8 mouse cellular contexts compared by ENCODE assay signal in the genomic region with DNA sequence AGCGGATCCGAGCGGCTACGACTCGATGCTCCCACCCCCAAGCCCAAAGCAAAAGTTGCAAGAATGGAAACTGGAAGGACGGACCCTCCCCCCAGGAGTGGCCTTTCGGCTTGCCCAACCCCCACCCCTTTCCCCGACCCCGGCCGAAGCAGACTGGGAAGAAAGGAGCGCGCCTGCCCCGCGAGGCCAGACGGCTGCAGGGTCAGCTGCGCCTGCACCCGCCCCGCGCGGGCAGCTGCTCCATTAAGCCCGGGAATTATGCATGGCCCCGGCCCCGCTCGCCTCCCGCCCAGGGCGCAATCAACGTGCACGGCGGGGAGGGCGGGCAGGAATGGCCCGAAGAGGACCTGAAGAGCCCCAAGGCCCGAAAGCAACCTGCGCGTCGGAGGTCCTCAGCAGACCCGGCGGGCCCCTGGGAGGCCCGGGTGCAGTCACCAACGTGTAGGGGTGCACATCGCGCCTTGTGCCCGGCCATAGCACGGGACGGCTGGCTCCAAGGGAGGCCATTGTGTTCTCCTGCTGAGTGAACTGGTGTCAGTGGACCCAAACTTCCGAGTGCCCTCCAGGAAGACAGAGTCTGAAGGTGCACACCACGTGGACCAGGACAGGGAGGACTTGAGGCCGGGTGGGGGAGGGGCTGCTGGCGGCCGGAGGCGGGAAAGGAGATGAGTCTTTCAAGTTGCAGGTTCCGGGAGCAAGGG. TPM values are rescaled to one million over a fixed set of nuclear protein-coding genes. Genes with fewer than 3 reads are reported as not detected.
DNase-seq lines count a peak whose midpoint lies in the region; ATAC-seq and TF ChIP-seq lines count a peak whose summit lies in the region.

No protein-coding gene starts in this region.

- peak overlapping the region; percentile 46 for H3K9ac ChIP-seq in heart, adult 2 months (ENCODE audit: low read depth, low read length)
- peak overlapping the region; percentile 72 for H3K9ac ChIP-seq in hindbrain, embryonic 13.5 days
- H3K9ac ChIP-seq in limb, embryonic 15.5 days, result peak overlapping the region; percentile 5

- H3K27me3 ChIP-seq in heart, adult 2 months (ENCODE audit: control insufficient read depth, insufficient read depth, low read length), result no peaks in the 10 kb centered on the region; the same call in 1 of the 2 replicates
- 0 out of 2 replicates have a peak, but pooled peaks cover 17% of the 10 kb centered on the region for H3K27me3 ChIP-seq in hindbrain, embryonic 13.5 days
- no peaks in the 10 kb centered on the region for H3K27me3 ChIP-seq in limb, embryonic 15.5 days
- H3K27me3 ChIP-seq in small intestine, adult 2 months (ENCODE audit: control insufficient read depth, insufficient read depth, low read length), result no peaks in the 10 kb centered on the region

- no peaks in the 10 kb centered on the region for H3K9me3 ChIP-seq in hindbrain, embryonic 13.5 days
- H3K9me3 ChIP-seq in limb, embryonic 15.5 days, result no peaks in the 10 kb centered on the region

- no peaks in the 10 kb centered on the region for H3K36me3 ChIP-seq in heart, adult 2 months (ENCODE audit: control insufficient read depth, insufficient read depth, low read length)
- H3K36me3 ChIP-seq in hindbrain, embryonic 13.5 days, result no peaks in the 10 kb centered on the region
- H3K36me3 ChIP-seq in limb, embryonic 15.5 days, result no peaks in the 10 kb centered on the region
- H3K36me3 ChIP-seq in small intestine, adult 2 months (ENCODE audit: control insufficient read depth, insufficient read depth, low read length), result peaks cover 4% of the 10 kb centered on the region

- intact Hi-C loops in heart, adult 2 months (cut with DNase I), result no loop called here
- intact Hi-C loops in gastrocnemius, postnatal 36 days (cut with DNase I), result no loop called here

- ATAC-seq in hindbrain, embryonic 13.5 days (ENCODE audit: low FRiP score), result peak; percentile 51; the same call in 1 of the 2 replicates
- 0 out of 2 replicates have a peak, but pooled peaks have one; percentile 3 for ATAC-seq in limb, embryonic 15.5 days (ENCODE audit: insufficient number of reproducible peaks, low FRiP score, low TSS enrichment, low read depth)

- TF ChIP-seq EP300 in heart, adult 2 months (IDR thresholded peaks at IDR 0.05; ENCODE audit: insufficient read depth, low read depth, low read length), result no peak

- H3K79me2 ChIP-seq in heart, adult 2 months (replicated peaks; ENCODE audit: control insufficient read depth, insufficient read depth, low read length), result no peaks in the 10 kb centered on the region

- no peak for TF ChIP-seq CTCF in heart, adult 2 months (IDR thresholded peaks at IDR 0.05)
- TF ChIP-seq CTCF in cortical plate, adult 2 months (IDR thresholded peaks at IDR 0.05; ENCODE audit: extremely low read depth, insufficient read depth, low read length), result no peak
- TF ChIP-seq CTCF in small intestine, adult 2 months (IDR thresholded peaks at IDR 0.05; ENCODE audit: extremely low read depth, insufficient read length, insufficient replicate concordance, low read depth, low read length), result no peak

- H3K4me1 ChIP-seq in heart, adult 2 months (ENCODE audit: control insufficient read depth, insufficient read depth, low read length), result no peaks in the 10 kb centered on the region
- H3K4me1 ChIP-seq in cortical plate, adult 2 months (ENCODE audit: control insufficient read depth, insufficient read depth, low read length), result peaks cover 4% of the 10 kb centered on the region
- peaks cover 81% of the 10 kb centered on the region for H3K4me1 ChIP-seq in hindbrain, embryonic 13.5 days (replicated peaks)
- peaks cover 58% of the 10 kb centered on the region for H3K4me1 ChIP-seq in limb, embryonic 15.5 days
- H3K4me1 ChIP-seq in small intestine, adult 2 months (ENCODE audit: control insufficient read depth, insufficient read depth, insufficient read length, low read length), result peaks cover 11% of the 10 kb centered on the region

- DNase-seq in heart, adult 2 months, result no peak
- no peak for DNase-seq in heart, adult 11 months
- DNase-seq in gastrocnemius, postnatal 36 days, result no peak
- no peak for DNase-seq in right cerebral cortex, postnatal 14 days

- H3K27ac ChIP-seq in heart, adult 2 months, result no peak overlapping the region
- H3K27ac ChIP-seq in cortical plate, adult 2 months (ENCODE audit: insufficient read depth, low read length), result 0 out of 2 replicates have a peak overlapping the region, but pooled peaks have one; percentile 15
- H3K27ac ChIP-seq in hindbrain, embryonic 13.5 days, result peak overlapping the region; percentile 52
- peak overlapping the region; percentile 71 for H3K27ac ChIP-seq in limb, embryonic 15.5 days
- H3K27ac ChIP-seq in small intestine, adult 2 months (ENCODE audit: insufficient read depth, low read depth, low read length), result no peak overlapping the region

- H3K4me3 ChIP-seq in heart, adult 2 months, result peak overlapping the region; percentile 43
- peak overlapping the region; percentile 12; the same call in 1 of the 2 replicates for H3K4me3 ChIP-seq in cortical plate, adult 2 months (ENCODE audit: insufficient read depth, low read length)
- peak overlapping the region; percentile 40 for H3K4me3 ChIP-seq in hindbrain, embryonic 13.5 days
- H3K4me3 ChIP-seq in limb, embryonic 15.5 days, result peak overlapping the region; percentile 43
- peak overlapping the region; percentile 51 for H3K4me3 ChIP-seq in small intestine, adult 2 months (ENCODE audit: low read depth, low read length)

- no peak for TF ChIP-seq POLR2A in heart, adult 2 months (IDR thresholded peaks at IDR 0.05; ENCODE audit: insufficient read depth, low read depth, low read length)
- TF ChIP-seq POLR2A in cortical plate, adult 2 months (IDR thresholded peaks at IDR 0.05; ENCODE audit: extremely low read depth, insufficient read depth, low read length), result no peak
- no peak for TF ChIP-seq POLR2A in small intestine, adult 2 months (IDR thresholded peaks at IDR 0.05; ENCODE audit: low read depth, low read length)

- 4% methylated on average over 51 of the region's 51 CpGs for WGBS in heart, adult 2 months
- under 1% methylated on average over 51 of the region's 51 CpGs for WGBS in hindbrain, embryonic 13.5 days
- 3% methylated on average over 51 of the region's 51 CpGs for WGBS in limb, embryonic 15.5 days
- 4% methylated on average over 51 of the region's 51 CpGs for WGBS in small intestine, adult 2 months

- peak overlapping the region; percentile 71 for H3K4me2 ChIP-seq in hindbrain, embryonic 13.5 days
- peak overlapping the region; percentile 68 for H3K4me2 ChIP-seq in limb, embryonic 15.5 days

RNA-seq across cellular contexts. Expression of gene Bcl11b, which starts 23.0 kb away (rescaled TPM):
- total RNA-seq in heart, adult 2 months (2021), result 1 to 10 TPM in 1 of 2 experiments, under 1 TPM in 1; 0.77 to 1.3 TPM
- 0.64 and 1.1 TPM in 2 replicates for polyA plus RNA-seq in heart, adult 2 months (2012; rRNA removed)
- 23.9 and 27.2 TPM in 2 replicates for polyA plus RNA-seq in cortical plate, adult 2 months (2012; rRNA removed)
- 27.0 and 31.0 TPM in 2 replicates for polyA plus RNA-seq in hindbrain, embryonic 13.5 days (2015; fragmentation: Nextera tagmentation; extraction: Ambion mirVana)
- polyA plus RNA-seq in limb, embryonic 15.5 days (2015; fragmentation: Nextera tagmentation; extraction: Ambion mirVana), result 14.3 and 19.9 TPM in 2 replicates
- 7.9 and 22.3 TPM in 2 replicates for polyA plus RNA-seq in small intestine, adult 2 months (2012; rRNA removed)
- 1 to 10 TPM in 1 of 2 experiments, not detected in 1; 1.3 TPM for total RNA-seq in gastrocnemius, postnatal 36 days (2021)

Comparison
In these comparisons a context has a peak if more than half of its experiments do, and no peak if none do; other contexts are left out.
1. H3K27ac ChIP-seq: peak in cortical plate, adult 2 months (single experiment), hindbrain, embryonic 13.5 days (single experiment) and limb, embryonic 15.5 days (single experiment); none in heart, adult 2 months (single experiment) and small intestine, adult 2 months (single experiment).
2. H3K9ac ChIP-seq: peak in every context shown above with its lines; median percentile 72 in hindbrain, embryonic 13.5 days; 46 in heart, adult 2 months; 5 in limb, embryonic 15.5 days.
3. Peak in every context shown above with its lines, with median percentiles within 50 percentile points of each other: H3K4me3 ChIP-seq.